Mouse (Mus musculus) spleen, adult 2 months (tissue): Measurements from ENCODE around the gene F2. TPM values are rescaled to one million over a fixed set of nuclear protein-coding genes. Genes with fewer than 3 reads are reported as not detected.

Experiments used
- DNase-seq, 2 experiments: peaks; one replicate each; pipeline versions ENCODE4 v3.0.0 to v3.0.0-alpha.2; 2012 to 2021; ENCODE audit warnings: low spot score in 2 of 2, low read depth in 1 of 2
- H3K27ac ChIP-seq: fragments of 200-500 bp; 2 replicates; pipeline ENCODE4 v1.5.1; 2012; ENCODE audit warnings: low read length, inconsistent platforms; ENCODE audit not compliant: insufficient read depth
- H3K27me3 ChIP-seq: fragments of 200-500 bp; 2 replicates; pipeline ENCODE4 v1.6.1; 2012; ENCODE audit warnings: mild to moderate bottlenecking, moderate library complexity, low read length, inconsistent platforms; ENCODE audit not compliant: control insufficient read depth, insufficient read depth
- H3K36me3 ChIP-seq: fragments of 200-500 bp; 2 replicates; pipeline ENCODE4 v1.6.1; 2012; ENCODE audit warnings: mild to moderate bottlenecking, low read length, inconsistent platforms; ENCODE audit not compliant: control insufficient read depth, insufficient read depth
- H3K4me1 ChIP-seq: fragments of 200-500 bp; 2 replicates; pipeline ENCODE4 v1.6.1; 2011; ENCODE audit warnings: inconsistent platforms; ENCODE audit not compliant: control insufficient read depth, insufficient read depth, insufficient read length
- H3K4me3 ChIP-seq: fragments of 200-500 bp; 2 replicates; pipeline ENCODE4 v1.5.1; 2011; ENCODE audit warnings: mild to moderate bottlenecking, inconsistent platforms; ENCODE audit not compliant: insufficient read depth, insufficient read length; ENCODE audit errors: extremely low read depth
- CTCF ChIP-seq: fragments of 200-500 bp; IDR thresholded peaks from 2 replicates; pipeline ENCODE4 v1.5.1; 2011; ENCODE audit warnings: mild to moderate bottlenecking, inconsistent platforms; ENCODE audit not compliant: insufficient read depth, insufficient read length, insufficient replicate concordance; ENCODE audit errors: extremely low read depth
- POLR2A ChIP-seq: fragments of 200-500 bp; IDR thresholded peaks from 2 replicates; pipeline ENCODE4 v1.6.1; 2011; ENCODE audit warnings: low read depth, low read length, inconsistent platforms
- WGBS: fragments of 180-500 bp; shearing (Covaris S2); methylation state at CpG from one replicate; pipeline ENCODE4 v1.1.7; 2018; 5-methylcytosine and 5-hydroxymethylcytosine counted together
- polyA plus RNA-seq: library from polyadenylated mRNA; depleted of rRNA; stranded (reverse); fragments of >200 nt; gene quantifications from 2 replicates; pipeline ENCODE4 v1.2.3, GENCODE M21; 2012; rRNA removed

Gene F2
- polyA plus RNA-seq, 1 experiment = 0.30 TPM

GRCm38 (mm10) chr2:91586242-91586641, 50.0 kb downstream of the F2 start:
- WGBS = 97% methylated on average over 1 of the region's 1 CpGs

GRCm38 (mm10) chr2:91580894-91581293, 55.3 kb downstream of the F2 start:
- H3K36me3 ChIP-seq = peaks cover 21% of the 10 kb centered on the region
- WGBS = 96% methylated on average over 1 of the region's 1 CpGs
- H3K27ac ChIP-seq = no peak overlapping the region
- no peak overlapping the region for H3K4me3 ChIP-seq
- no peaks in the 10 kb centered on the region for H3K4me1 ChIP-seq
- TF ChIP-seq CTCF = no peak
- no peak for TF ChIP-seq POLR2A
- DNase-seq = no peak
- H3K27me3 ChIP-seq = no peaks in the 10 kb centered on the region

More at GRCm38 (mm10) chr2:91586242-91586641, 50.0 kb downstream of the F2 start:
- H3K27me3 ChIP-seq = no peaks in the 10 kb centered on the region
- no peak for DNase-seq
- H3K36me3 ChIP-seq = peaks cover 17% of the 10 kb centered on the region
- no peak overlapping the region for H3K4me3 ChIP-seq
- TF ChIP-seq CTCF (no peak), POLR2A (no peak)
- H3K27ac ChIP-seq = no peak overlapping the region
- no peaks in the 10 kb centered on the region for H3K4me1 ChIP-seq

Other genes with a start within 250 kb of the F2 start
- 4.8 and 5.6 TPM in 2 replicates for gene 1110051M20Rik, start 191.7 kb downstream of the F2 start, polyA plus RNA-seq
- gene Lrp4, start 178.9 kb downstream of the F2 start, polyA plus RNA-seq = 1.9 and 2.2 TPM in 2 replicates
- gene Ckap5, start 109.7 kb downstream of the F2 start, polyA plus RNA-seq = 3.7 and 4.6 TPM in 2 replicates
- gene Zfp408, start 13.4 kb upstream of the F2 start, polyA plus RNA-seq = 13.3 and 17.4 TPM in 2 replicates
- 66.7 and 76.9 TPM in 2 replicates for gene Arhgap1, start 13.4 kb upstream of the F2 start, polyA plus RNA-seq
- 16.7 and 20.4 TPM in 2 replicates for gene Atg13, start 74.2 kb upstream of the F2 start, polyA plus RNA-seq
- 1.9 and 2.1 TPM in 2 replicates for gene Harbi1, start 74.4 kb upstream of the F2 start, polyA plus RNA-seq
- gene Ambra1, start 93.7 kb upstream of the F2 start, polyA plus RNA-seq = 20.0 and 21.8 TPM in 2 replicates